Mouse (Mus musculus): Measurements from ENCODE around the gene Wdhd1.

Wdhd1 gene

DNA sequence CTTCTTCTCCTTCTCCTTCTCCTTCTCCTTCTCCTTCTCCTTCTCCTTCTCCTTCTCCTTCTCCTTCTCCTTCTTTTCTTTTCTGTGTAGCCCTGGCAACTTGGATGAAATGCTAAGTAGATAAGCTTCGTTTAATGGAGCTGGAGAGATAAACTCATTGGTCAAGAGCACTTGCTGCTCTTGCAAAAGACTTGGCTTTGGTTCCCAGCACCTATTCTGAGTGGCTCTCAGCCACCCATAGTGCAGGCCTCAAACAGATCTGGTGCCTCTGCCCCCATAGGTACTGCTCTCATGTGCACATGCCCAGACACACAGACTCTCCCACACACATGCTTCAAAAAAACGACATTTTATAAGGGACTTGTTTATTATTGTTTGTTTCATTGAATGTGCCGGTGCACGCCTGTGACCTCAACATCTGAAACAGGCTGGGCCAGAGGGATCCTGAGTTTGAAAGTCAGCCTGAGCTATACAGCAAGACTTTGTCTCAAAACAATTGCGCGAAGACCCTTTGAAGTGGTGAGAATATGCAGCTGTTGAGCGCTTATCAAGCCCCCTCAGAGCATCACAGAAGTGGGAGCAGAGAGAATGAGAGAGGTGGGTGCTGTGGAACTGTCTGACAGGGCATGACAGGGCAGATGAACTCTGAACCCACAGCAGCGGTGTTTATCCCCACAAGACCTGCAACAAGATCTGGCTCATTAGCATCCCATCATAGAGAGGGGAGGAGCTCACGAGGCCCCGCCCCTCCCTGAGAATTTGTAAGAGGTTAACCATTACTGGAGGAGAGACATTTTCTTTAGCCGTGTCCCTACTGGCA is 53.8 kb downstream of the Wdhd1 start:
- DNase-seq (ENCODE audit: low read depth, low spot score): no peak

DNA sequence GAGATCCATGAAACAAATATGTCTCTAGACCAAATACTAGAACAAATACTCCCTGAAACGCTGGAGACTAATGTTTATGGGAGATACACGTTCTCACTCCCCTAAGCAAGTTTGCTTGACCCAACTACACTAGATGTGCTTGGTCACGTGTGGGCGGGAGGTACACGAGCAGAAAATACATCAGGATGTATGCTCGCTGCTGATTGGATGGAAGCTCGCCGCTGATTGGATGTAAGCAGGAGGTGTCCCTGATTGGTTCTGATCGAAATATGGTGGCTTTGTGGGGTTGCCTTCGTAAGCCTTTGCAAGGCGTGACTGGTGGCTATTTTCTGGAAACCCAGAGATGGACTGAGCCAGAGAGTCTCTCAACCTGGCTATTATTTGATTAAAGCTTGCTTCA is 55.1 kb downstream of the Wdhd1 start:
- no peak for DNase-seq (ENCODE audit: low read depth, low spot score)

DNA sequence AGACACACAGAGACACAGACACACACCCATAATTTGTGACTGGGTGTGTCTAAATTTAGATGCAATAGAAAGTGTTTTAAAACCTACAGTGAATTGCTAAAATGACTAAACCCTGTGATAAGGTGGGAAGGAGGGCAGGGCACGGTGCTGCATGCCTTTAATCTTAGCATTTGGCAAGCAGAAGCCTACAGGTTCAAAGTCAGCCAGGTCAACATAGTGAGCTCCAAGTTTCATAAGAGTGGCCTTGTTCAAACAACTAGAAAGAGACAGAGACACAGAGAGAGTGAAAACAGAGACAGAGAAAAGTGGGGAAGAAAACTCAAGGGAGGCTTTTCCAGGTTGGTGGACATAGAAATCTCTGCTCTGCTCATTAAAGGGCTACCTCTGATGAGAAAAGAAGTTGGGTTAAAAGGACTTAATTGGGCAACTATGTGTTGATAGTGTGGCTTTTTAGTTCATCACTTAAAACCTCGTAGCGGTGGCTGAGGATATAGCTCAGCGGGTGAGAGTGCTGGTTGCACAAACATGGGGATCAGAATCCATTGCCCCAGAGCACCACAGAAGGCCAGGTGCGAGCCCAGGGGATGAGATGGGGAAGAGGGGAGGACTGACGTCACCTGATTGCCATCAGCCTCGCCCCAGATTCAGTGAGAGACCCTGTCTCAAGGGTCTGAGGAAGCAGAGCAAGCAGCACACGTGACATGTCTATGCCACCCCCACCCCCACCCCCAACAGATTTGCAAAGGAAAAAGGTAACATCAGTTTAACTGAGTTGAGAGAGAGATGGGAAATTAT is 56.2 kb downstream of the Wdhd1 start:
- no peak for DNase-seq (ENCODE audit: low read depth, low spot score)

DNA sequence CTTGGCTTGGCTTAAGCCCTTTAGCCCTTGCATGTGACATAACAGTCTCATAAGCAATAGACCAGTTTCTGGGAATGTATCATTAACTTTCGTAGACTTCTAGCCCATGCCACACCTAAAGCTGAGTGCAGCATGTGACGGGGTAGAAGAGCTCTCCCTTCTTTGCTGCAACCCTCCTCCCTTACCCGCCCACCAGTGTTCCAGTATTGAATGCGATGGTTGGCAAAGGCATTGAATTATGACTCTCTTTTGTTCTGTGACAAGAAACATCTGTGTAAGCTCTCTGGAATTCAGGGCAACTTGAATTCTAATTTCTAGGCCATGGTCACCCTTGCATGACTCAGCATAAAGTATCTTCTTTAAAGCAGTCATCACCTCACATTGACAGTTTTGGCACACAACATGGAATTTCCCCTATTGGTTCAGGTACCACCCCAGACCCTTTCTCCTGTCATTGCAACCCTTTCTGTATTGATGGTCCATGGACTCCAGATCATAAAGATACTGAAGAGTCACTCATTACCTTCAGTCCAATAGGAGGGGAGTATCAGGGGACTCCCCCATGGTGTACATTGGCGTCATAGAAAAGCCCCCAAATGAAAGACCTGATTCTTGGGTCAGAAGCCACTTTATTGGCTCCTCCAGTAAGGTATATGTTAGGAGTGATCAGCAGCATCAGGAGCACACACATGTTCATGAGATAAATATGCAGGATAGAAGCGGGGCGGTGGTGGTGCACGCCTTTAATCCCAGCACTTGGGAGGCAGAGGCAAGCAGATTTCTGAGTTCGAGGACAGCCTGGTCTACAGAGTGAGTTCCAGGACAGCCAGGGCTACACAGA is 57.7 kb downstream of the Wdhd1 start:
- no peak for DNase-seq (ENCODE audit: low read depth, low spot score)

DNA sequence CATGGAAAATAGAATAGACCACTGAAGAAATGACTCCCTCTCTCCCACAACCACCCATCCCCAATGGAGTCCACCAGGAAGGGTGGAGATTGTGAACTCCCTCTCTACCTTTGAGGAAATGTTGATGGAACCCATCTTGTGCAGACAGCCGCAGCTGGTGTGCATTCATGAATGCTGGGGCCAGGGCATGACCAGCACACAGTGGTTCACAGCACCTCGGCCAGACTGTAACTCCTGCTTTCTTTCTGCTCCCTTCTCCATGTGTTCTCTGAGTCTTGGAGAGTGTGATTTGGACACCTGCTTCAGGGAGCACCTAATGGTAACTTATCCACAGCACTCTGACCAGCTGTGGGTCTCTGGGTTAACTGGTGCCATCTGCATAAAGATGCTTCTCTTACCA is 60.1 kb downstream of the Wdhd1 start:
- DNase-seq (ENCODE audit: low read depth, low spot score): no peak

DNA sequence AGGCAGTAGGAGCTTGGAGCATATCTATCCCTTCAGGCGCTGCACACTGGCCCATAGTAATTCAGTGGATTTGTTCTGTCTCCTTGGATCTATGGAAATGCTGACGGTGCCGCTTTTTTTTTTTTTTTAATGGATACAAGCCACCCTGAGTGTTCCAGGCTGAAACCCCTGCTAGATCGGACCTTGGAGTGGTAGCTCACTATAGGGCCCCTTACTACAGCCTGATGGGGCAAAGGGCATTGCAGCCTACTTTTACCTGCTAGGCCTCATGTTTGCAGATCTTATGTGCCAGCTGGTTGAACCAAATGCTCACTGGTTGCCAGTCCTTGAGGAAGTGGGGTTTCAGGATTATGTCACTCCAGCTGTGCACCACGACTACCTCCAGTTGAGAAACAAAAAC is 62.3 kb downstream of the Wdhd1 start:
- no peak for DNase-seq (ENCODE audit: low read depth, low spot score)

DNA sequence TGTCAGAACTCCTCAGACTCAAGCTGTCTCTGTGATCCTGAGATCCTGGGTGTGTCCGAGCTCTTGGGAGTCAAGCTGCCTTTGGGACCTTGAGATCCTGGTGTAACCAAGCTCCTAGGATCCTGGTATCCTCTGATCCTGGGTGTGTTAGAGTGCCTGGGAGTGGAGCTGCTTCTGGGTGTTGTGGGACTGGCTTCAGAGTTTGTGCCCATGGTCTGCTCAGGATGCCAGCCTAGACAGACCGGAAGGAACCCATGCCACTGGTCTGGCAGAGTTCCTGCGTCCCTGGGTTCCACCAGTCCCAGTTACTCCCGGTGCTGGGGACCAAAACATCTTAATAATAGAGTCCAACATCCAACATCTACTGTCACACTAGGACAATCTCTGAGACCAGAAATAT is 63.4 kb downstream of the Wdhd1 start:
- no peak for DNase-seq (ENCODE audit: low read depth, low spot score)

DNA sequence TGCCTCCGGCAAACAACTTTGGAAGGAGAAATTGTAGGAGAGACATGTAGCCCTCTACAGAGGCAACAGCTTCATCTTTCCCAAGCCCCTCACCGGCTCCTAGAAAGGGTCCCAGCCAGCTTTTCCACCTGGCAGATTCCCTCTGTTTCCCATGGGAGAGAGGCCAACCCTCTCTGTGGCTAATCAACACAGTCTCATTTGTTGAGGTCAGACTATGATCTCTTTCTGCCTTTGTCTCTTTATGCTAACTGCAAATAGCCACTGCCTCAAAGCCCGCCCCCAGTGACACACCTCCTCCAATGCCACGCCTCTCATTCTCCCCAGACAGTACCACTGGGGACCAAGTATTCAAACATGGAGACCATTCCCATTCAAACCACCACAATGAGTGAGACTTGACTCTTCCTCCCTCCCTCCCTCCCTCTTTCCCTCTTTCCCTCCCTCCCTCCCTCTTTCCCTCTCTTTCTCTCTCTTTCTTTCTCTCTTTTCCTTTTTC is 66.9 kb downstream of the Wdhd1 start:
- no peak for DNase-seq (ENCODE audit: low read depth, low spot score)

DNA sequence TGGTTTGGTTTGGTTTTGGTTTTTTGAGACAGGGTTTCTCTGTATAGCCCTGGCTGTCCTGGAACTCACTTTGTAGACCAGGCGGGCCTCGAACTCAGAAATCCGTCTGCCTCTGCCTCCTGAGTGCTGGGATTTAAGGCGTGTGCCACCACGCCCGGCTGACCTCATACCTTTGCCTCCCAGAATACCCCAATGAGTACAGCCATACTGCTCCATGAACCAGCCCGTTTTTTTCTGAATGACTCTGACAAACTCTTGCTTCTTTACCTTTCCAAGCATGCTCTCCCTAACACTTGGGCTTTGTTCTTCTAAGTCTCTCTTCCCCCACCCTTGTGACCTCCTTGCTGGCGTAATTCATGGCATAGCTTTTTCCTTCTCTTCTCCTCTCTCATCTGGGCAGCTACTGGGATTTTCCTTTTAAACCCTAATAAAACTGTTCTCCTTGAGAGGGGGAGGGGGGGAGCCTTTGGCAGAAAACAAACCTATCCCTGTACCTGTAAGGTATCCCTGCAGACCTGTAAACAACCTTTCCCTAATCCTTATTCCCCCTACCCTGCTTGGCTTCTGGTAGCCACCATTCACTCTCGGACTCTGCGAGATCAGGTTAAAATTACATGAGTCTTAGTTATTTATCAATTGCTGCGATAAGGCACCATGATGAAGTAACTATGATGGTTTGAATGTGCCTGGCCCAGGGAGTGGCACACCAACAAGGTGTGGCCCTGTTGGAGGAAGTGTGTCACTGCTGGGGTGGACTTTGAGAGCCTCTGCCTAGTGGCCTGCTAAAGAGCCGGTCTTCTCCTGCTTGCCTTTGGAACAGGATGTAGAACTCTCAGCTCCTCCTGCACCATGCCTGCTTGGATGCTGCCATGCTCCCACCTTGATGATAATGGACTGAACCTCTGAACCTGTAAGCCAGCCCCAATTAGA is 67.8 kb downstream of the Wdhd1 start:
- no peak for DNase-seq (ENCODE audit: low read depth, low spot score)

DNA sequence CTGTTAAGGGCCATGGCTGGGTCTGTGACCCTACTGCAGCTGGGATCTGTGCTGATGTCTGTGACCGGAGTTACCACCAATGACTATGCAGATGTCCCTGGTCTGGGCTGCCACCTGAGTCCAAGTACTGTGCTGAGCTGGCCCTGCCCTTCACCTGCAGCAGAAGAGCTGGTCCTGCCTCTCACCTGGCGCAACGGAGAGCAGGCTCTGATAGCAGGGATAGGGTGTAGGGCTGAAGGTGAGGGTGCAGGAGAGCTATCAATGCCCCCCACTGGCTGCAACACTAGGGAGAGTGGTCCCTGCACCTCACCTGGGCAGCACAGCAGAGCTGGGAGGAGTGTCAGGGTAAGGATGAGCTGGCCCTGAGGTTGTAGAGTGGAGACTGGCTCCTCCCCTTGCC is 70.1 kb downstream of the Wdhd1 start:
- no peak for DNase-seq (ENCODE audit: low read depth, low spot score)

DNA sequence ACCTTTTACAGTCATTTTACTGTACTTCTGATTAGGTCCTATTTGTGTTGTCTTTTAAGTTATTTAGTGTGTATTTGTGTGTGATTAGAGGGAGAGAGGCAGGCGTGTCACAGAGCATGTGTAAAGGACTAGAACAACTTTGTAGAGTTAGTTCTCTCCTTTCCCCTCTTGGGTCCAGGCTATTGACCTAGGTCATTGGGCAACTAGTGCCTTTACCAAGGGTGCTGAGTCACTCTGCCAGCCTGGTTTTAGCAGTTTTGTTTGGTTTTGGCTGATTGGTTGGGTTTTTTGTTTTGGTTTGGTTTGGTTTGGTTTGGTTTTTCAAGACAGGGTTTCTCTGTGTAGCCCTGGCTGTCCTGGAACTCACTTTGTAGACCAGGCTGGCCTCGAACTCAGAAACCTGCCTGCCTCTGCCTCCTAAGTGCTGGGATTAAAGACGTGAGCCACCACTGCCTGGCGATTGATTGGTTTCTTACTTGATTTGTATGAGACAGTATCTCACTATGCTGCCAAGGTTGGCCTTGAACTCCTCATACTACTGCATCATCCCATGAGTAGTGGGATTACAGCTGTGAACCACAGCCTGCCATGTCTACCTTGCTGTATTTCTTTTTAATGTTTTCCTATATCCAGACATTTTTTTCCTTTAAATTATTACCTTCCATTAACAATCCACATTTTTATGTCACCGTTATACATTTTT is 71.2 kb downstream of the Wdhd1 start:
- DNase-seq (ENCODE audit: low read depth, low spot score): no peak

DNA sequence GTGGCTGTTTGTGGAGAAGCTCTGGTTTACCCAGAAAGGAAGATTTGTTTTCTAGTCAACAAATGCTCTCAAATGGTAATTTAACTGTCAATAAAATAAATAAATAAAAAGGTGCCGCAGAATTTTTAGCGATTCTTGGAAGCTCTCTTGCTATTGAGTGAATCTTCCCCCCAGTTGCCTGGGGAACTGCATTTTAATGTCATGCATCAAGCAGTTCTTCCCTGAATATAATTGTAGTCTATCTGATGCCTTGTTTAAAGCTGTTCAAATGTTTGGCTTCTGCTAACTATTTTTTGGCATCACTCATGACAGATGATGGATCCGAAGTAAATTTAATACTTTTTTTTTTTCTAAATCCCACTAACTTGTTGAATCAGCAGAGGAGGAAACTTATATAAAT is 79.3 kb downstream of the Wdhd1 start:
- no peak for DNase-seq (ENCODE audit: low read depth, low spot score)

DNA sequence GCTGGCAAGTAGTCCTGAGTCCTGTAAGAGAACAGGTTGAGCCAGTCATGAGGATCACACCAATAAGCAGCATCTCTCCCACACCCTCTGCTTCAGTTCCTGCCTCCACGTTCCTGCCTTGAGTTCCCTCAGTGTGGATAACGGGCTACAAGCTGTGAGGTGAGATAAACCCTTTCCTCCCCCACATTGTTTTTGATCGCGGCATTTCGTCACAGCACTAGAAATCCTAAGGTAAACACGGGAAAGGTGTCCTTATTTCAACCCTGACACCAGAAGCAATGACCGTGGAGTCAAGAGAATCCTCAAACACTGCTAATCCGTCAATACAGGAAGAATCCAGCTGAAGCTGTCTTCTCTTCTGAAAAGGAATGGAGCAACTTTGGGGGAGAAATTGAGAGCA is 79.9 kb downstream of the Wdhd1 start:
- DNase-seq (ENCODE audit: low read depth, low spot score): no peak

DNA sequence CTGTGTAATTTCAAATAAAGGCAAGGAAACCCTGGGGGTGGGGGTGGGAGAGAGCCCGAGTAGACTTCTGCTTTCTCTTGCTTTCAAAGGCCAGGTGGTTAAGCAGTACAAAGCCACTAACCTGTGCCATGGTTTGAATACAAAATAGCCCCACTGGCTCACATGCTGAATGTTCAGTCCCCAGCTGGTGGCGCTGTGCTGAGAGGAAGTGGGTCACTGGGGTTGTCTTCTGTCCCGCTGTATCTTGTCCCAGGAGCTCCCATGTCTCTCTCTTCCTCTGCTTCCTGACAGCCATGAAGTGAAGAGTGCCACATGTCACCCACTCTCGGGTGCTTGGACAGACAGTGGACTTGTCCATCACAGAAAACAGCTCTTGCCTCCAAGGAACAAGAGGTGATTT is 82.6 kb downstream of the Wdhd1 start:
- no peak for DNase-seq (ENCODE audit: low read depth, low spot score)

DNA sequence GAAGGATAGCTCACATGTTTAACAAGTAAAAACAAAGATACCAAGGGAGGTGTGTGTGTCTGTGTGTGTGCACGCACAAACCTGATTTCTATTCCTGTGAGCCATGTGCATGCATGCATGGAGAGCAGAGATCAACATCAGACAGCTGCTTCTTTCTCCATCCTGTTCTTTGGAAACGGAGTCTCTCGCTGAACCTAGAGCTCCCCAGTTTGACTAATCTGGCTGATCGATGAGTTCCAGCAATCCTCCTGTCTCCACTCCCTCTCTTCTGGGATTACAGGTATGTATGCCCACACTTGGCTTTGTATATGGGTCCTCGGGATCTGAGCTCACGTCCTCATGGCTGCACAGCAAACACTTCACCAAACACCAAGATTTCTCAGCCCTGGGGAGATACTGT is 83.2 kb downstream of the Wdhd1 start:
- DNase-seq (ENCODE audit: low read depth, low spot score): no peak

DNA sequence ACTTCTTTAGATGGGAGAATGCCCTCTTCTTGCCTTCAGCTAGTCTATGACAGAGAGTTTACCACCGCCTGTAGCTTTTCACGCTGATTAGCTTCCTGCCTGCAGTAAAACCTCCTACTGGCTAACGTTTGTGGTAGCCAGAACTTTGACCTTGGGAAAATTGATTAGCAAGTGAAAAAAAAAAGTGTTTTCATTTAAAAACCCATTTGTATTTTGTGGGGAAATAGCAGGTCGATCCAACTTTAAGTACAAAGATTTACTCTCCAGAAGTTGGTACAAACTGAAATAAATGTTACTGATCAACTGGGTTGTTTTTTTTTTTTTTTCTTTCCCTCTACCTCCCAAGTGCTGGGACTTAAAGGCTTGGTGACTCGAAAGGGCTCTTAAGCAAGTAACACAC is 84.8 kb downstream of the Wdhd1 start:
- DNase-seq (ENCODE audit: low read depth, low spot score): no peak

All from WW6 (cell line).